Mouse (Mus musculus) kidney, adult 2 months (tissue): Measurements from ENCODE around the gene Clpsl2.

Experiments used
- CTCF ChIP-seq: fragments of 200-500 bp; conservative IDR thresholded peaks from 2 replicates; pipeline ENCODE4 v1.5.1; 2011; ENCODE audit warnings: low read depth, mild to moderate bottlenecking, control low read depth, low read length, moderate library complexity, mixed read lengths; ENCODE audit not compliant: insufficient read depth, insufficient read length
- POLR2A ChIP-seq: fragments of 200-500 bp; IDR thresholded peaks from one replicate; pipeline ENCODE4 v1.6.1; 2011; ENCODE audit warnings: low read depth, low read length, control low read depth

- no peak for TF ChIP-seq CTCF
- no peak for TF ChIP-seq POLR2A
Observed at GRCm38 (mm10) chr17:28580396-28580795, 31.2 kb downstream of the Clpsl2 start.
